Mouse (Mus musculus) myocyte (in vitro differentiated cells): ENCODE data around the gene Ipcef1.

Source experiments
- CEBPB ChIP-seq: IDR thresholded peaks from 2 replicates; pipeline ENCODE4 v1.6.1; 2011; ENCODE audit warnings: mild to moderate bottlenecking, moderate library complexity; ENCODE audit not compliant: poor library complexity, insufficient read depth, severe bottlenecking
- E2F4 ChIP-seq: IDR thresholded peaks from one replicate; pipeline ENCODE4 v1.6.1; 2011; ENCODE audit warnings: mild to moderate bottlenecking, control low read depth, moderate library complexity; ENCODE audit not compliant: insufficient read depth
- MAX ChIP-seq: IDR thresholded peaks from one replicate; pipeline ENCODE4 v1.6.1; 2011; ENCODE audit warnings: low read depth, mild to moderate bottlenecking, control low read depth
- MYOD1 ChIP-seq, 3 experiments: IDR thresholded peaks; one replicate each; pipeline ENCODE4 v1.6.1; 2011; ENCODE audit warnings: control low read depth in 2 of 3, low read depth in 2 of 3, mild to moderate bottlenecking in 2 of 3, moderate library complexity in 1 of 3; ENCODE audit not compliant: insufficient read length in 2 of 3, control insufficient read depth in 1 of 3
- MYOG ChIP-seq, 3 experiments: IDR thresholded peaks; one replicate each; pipeline ENCODE4 v1.6.1; 2011; ENCODE audit warnings: control low read depth in 2 of 3, low read depth in 2 of 3, mild to moderate bottlenecking in 2 of 3; ENCODE audit not compliant: insufficient read length in 2 of 3, control insufficient read depth in 1 of 3, insufficient read depth in 1 of 3
- POLR2A ChIP-seq: IDR thresholded peaks from one replicate; pipeline ENCODE4 v1.6.1; 2011; ENCODE audit warnings: low read depth, mild to moderate bottlenecking, control low read depth, moderate library complexity; ENCODE audit not compliant: insufficient read length
- POLR2AphosphoS2 ChIP-seq: IDR thresholded peaks from one replicate; pipeline ENCODE4 v1.6.1; 2011; ENCODE audit warnings: low read depth, control low read depth; ENCODE audit not compliant: insufficient read length
- TCF12 ChIP-seq: IDR thresholded peaks from one replicate; pipeline ENCODE4 v1.6.1; 2011; ENCODE audit warnings: mild to moderate bottlenecking, control low read depth; ENCODE audit not compliant: poor library complexity, insufficient read depth, severe bottlenecking
- USF1 ChIP-seq: IDR thresholded peaks from one replicate; pipeline ENCODE4 v1.6.1; 2011; ENCODE audit warnings: low read depth, mild to moderate bottlenecking, control low read depth, moderate library complexity

GRCm38 (mm10) chr10:6980236-6980635 is 72.0 kb downstream of the Ipcef1 start:
- TF ChIP-seq USF1 = no peak
- no peak for TF ChIP-seq POLR2A
- no peak for TF ChIP-seq POLR2AphosphoS2
- no peak for TF ChIP-seq MYOD1 (IDR thresholded peaks at IDR 0.05; ENCODE audit: control insufficient read depth in 1 of 3, insufficient read length in 2 of 3, low read depth in 2 of 3)
- no peak for TF ChIP-seq MYOG (IDR thresholded peaks at IDR 0.05; ENCODE audit: control insufficient read depth in 1 of 3, insufficient read depth in 1 of 3, insufficient read length in 2 of 3, low read depth in 2 of 3)
- TF ChIP-seq E2F4 = no peak
- no peak for TF ChIP-seq TCF12
- TF ChIP-seq MAX = no peak
- no peak for TF ChIP-seq CEBPB
